Mouse (Mus musculus) testis, adult 2 months (tissue): ENCODE measurements at regions not wholly inside any gene's neighbourhood (a gene's known extent, or its start where the extent isn't known, plus 50 kb on each side); places are given as distances from the start of the nearest gene placed in this dataset.

Experiments used
- CTCF ChIP-seq: fragments of 200-500 bp; IDR thresholded peaks from 2 replicates; pipeline ENCODE4 v1.5.1; 2012; ENCODE audit warnings: low read depth, mild to moderate bottlenecking, inconsistent platforms, low read length, moderate library complexity; ENCODE audit not compliant: control insufficient read depth, insufficient read depth, insufficient replicate concordance
- POLR2A ChIP-seq: fragments of 200-500 bp; IDR thresholded peaks from 2 replicates; pipeline ENCODE4 v1.6.1; 2012; ENCODE audit warnings: low read depth, mild to moderate bottlenecking, inconsistent platforms, low read length, moderate library complexity; ENCODE audit not compliant: control insufficient read depth

DNA sequence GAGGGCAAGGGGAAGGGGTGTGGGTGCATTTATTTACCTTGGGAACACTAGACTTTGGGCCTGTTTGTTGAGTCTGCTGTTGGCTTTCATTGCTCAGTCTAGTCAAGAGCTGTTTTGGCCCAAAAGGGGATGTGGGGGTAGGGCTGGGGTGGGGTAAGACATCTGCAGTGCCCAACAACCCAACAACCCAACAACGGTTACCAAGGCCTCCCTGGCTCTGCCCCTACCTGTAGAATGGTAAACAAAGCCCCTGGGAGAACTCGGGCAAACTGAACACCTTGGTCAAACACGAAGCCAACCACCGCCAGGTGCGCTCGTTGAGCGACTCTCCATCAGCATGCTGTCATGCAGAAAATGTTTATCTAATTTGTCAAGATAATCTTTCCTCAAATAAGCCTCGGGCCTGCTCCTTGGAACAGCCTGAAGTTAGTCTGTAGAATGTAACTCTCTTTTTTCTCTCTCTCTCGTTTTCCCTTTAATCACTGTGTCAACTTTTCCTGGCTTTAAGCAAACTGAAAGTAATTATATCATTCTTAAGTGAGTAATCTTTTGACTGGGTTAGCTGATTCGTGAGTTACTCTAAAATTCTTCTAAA, 97.4 kb downstream of the Sox2 start:
- TF ChIP-seq POLR2A (no peak), CTCF (no peak)
